Comparison of ENCODE assay signal across 9 mouse cellular contexts in the genomic region with DNA sequence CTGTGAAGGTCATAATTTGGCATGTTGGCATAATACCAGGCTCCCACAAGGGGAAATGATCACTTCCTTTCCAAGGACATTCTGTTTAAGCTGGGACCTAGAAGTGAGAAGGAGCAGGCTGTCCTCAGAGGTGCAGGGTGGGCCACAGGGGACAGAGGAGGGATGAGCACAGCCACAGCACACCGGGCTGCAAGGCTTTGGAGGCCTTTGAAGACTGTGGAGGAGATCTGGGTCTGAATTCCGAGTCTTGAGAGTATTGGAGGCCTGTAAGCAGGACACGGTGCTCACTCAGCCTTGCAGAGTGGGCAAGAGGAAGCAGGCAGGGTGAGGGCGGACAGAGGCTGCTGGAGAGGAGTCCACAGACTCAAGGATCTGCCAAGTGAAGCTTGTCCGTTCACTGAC. TPM values are rescaled to one million over a fixed set of nuclear protein-coding genes. Genes with fewer than 3 reads are reported as not detected.
DNase-seq lines count a peak whose midpoint lies in the region; ATAC-seq and TF ChIP-seq lines count a peak whose summit lies in the region.
"Had no signal": no experiment of that assay in that cellular context is flagged by ENCODE, and none has a peak within 500 bp of the region (broad histone marks: within the 10 kb centered on the region; RNA-seq: fewer than 3 reads in every experiment).

No protein-coding gene starts in this region.

- H3K9me3 ChIP-seq in forebrain, embryonic 11.5 days (ENCODE audit: control insufficient read depth, low read length): no peaks in the 10 kb centered on the region

- H3K27ac ChIP-seq in cerebellum, adult 2 months (ENCODE audit: insufficient read depth, low read length): peak overlapping the region; percentile 70; the same call in 1 of the 2 replicates
- H3K27ac ChIP-seq in testis, adult 2 months (ENCODE audit: control insufficient read depth, insufficient read depth, low read depth, low read length): peak overlapping the region; percentile 59
- no peak overlapping the region for H3K27ac ChIP-seq in forebrain, embryonic 11.5 days (ENCODE audit: low read depth, low read length)

- peaks cover 26% of the 10 kb centered on the region for H3K4me1 ChIP-seq in cerebellum, adult 2 months (ENCODE audit: control insufficient read depth, insufficient read depth, low read length)
- no peaks in the 10 kb centered on the region; the same call in none of the 2 replicates for H3K4me1 ChIP-seq in testis, adult 2 months (ENCODE audit: control insufficient read depth, insufficient read depth, low read length)
- H3K4me1 ChIP-seq in lung, adult 2 months (ENCODE audit: control insufficient read depth, insufficient read depth, low read length): peaks cover 22% of the 10 kb centered on the region
- H3K4me1 ChIP-seq in forebrain, embryonic 11.5 days (replicated peaks; ENCODE audit: control insufficient read depth, insufficient read depth, low read length): no peaks in the 10 kb centered on the region

- no peak for DNase-seq in cerebellum, adult 2 months
- no peak for DNase-seq in cerebellum, adult 11 months
- no peak for DNase-seq in testis, postnatal 14 days (ENCODE audit: low spot score)
- no peak for DNase-seq in lung, adult 2 months
- no peak for DNase-seq in adipocyte (ENCODE audit: low spot score)
- DNase-seq in embryo, embryonic 10.5 days (ENCODE audit: low spot score): no peak
- DNase-seq in forebrain, embryonic 11.5 days (ENCODE audit: low spot score): no peak

- H3K4me3 ChIP-seq in cerebellum, adult 2 months (replicated peaks; ENCODE audit: insufficient read depth, low read depth, low read length): no peak overlapping the region
- no peak overlapping the region for H3K4me3 ChIP-seq in testis, adult 2 months (ENCODE audit: control insufficient read depth, low read depth, low read length)
- peak overlapping the region; percentile 39 for H3K4me3 ChIP-seq in lung, adult 2 months (replicated peaks; ENCODE audit: extremely low read depth, low read depth, low read length)
- H3K4me3 ChIP-seq in forebrain, embryonic 11.5 days (ENCODE audit: low read depth, low read length): no peak overlapping the region

- H3K4me2 ChIP-seq in forebrain, embryonic 11.5 days (ENCODE audit: low read depth, low read length, severe bottlenecking): no peak overlapping the region

- no peak for TF ChIP-seq POLR2A in cerebellum, adult 2 months (IDR thresholded peaks at IDR 0.05; ENCODE audit: borderline replicate concordance, insufficient read depth, low read length)
- no peak for TF ChIP-seq POLR2A in testis, adult 2 months (IDR thresholded peaks at IDR 0.05; ENCODE audit: control insufficient read depth, low read depth, low read length)
- peak; percentile 78 for TF ChIP-seq POLR2A in lung, adult 2 months (IDR thresholded peaks at IDR 0.05; ENCODE audit: borderline replicate concordance, extremely low read depth, low read depth, low read length)

- no peak for ATAC-seq in forebrain, embryonic 11.5 days (replicated peaks; ENCODE audit: low FRiP score)
- ATAC-seq: intestine, postnatal 0 days had no signal

- no peak for TF ChIP-seq CTCF in cerebellum, adult 2 months (IDR thresholded peaks at IDR 0.05; ENCODE audit: borderline replicate concordance, insufficient read depth, low read depth, low read length)
- TF ChIP-seq CTCF in testis, adult 2 months (IDR thresholded peaks at IDR 0.05; ENCODE audit: control insufficient read depth, insufficient read depth, insufficient replicate concordance, low read depth, low read length): no peak
- TF ChIP-seq CTCF in lung, adult 2 months (IDR thresholded peaks at IDR 0.05; ENCODE audit: insufficient read depth, low read length): no peak

- 54% methylated on average over 5 of the region's 5 CpGs for WGBS in cerebellum, adult 2 months
- WGBS in lung, adult 2 months: 26% methylated on average over 5 of the region's 5 CpGs
- 71% methylated on average over 5 of the region's 5 CpGs for WGBS in forebrain, embryonic 11.5 days

- no peaks in the 10 kb centered on the region for H3K27me3 ChIP-seq in cerebellum, adult 2 months (ENCODE audit: control insufficient read depth, insufficient read depth, low read length)
- H3K27me3 ChIP-seq in testis, adult 2 months (ENCODE audit: control insufficient read depth, insufficient read depth, low read length): no peaks in the 10 kb centered on the region
- H3K27me3 ChIP-seq in forebrain, embryonic 11.5 days (ENCODE audit: control insufficient read depth, insufficient read depth, low read length): no peaks in the 10 kb centered on the region

- H3K9ac ChIP-seq in forebrain, embryonic 11.5 days (ENCODE audit: low read length): no peak overlapping the region

- H3K36me3 ChIP-seq in testis, adult 2 months (ENCODE audit: control insufficient read depth, insufficient read depth, low read length): no peaks in the 10 kb centered on the region
- no peaks in the 10 kb centered on the region for H3K36me3 ChIP-seq in forebrain, embryonic 11.5 days (ENCODE audit: control insufficient read depth, insufficient read depth, low read length)

RNA-seq across cellular contexts. Expression of a gene that starts 6.0 kb away (rescaled TPM):
- polyA plus RNA-seq in cerebellum, adult 2 months (2012; rRNA removed): 23.0 and 23.3 TPM in 2 replicates
- polyA plus RNA-seq in testis, adult 2 months (2012; rRNA removed): 19.5 and 23.0 TPM in 2 replicates
- polyA plus RNA-seq in lung, adult 2 months (2012; rRNA removed): 31.9 and 34.7 TPM in 2 replicates
- polyA plus RNA-seq in forebrain, embryonic 11.5 days (2014; fragmentation: Nextera tagmentation; extraction: Ambion mirVana): 8.7 and 9.3 TPM in 2 replicates

RNA-seq across cellular contexts. Expression of a gene that starts 34.3 kb away (rescaled TPM):
- 152 and 159 TPM in 2 replicates for polyA plus RNA-seq in cerebellum, adult 2 months (2012; rRNA removed)
- 61.5 and 61.7 TPM in 2 replicates for polyA plus RNA-seq in testis, adult 2 months (2012; rRNA removed)
- 38.2 and 40.8 TPM in 2 replicates for polyA plus RNA-seq in lung, adult 2 months (2012; rRNA removed)
- polyA plus RNA-seq in forebrain, embryonic 11.5 days (2014; fragmentation: Nextera tagmentation; extraction: Ambion mirVana): 17.4 and 19.1 TPM in 2 replicates
